Comparison of ENCODE assay signal across 9 mouse cellular contexts in the genomic region with DNA sequence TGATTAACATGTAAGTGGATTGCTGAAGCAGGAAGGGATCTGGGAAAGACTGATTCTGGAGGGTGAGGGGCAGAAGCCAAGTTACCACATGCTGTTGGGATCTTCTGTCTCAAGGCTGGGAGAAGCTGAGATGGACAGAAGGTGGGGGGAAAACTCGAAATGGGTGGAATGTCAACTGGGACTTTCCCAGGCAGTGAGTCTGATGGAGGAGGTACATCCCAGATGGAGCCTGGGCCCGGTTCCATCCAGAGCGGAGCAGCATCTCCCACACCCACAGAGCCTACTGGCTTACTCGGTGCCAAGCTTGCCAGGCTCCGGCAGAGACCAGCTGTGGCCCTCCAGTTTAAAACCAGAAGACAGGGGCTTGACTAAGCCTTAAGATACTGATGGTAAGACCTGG. TPM values are rescaled to one million over a fixed set of nuclear protein-coding genes. Genes with fewer than 3 reads are reported as not detected.
DNase-seq lines count a peak whose midpoint lies in the region; ATAC-seq lines count a peak whose summit lies in the region.
"Had no signal": no experiment of that assay in that cellular context is flagged by ENCODE, and none has a peak within 500 bp of the region (broad histone marks: within the 10 kb centered on the region; RNA-seq: fewer than 3 reads in every experiment).

No protein-coding gene starts in this region.

- no peaks in the 10 kb centered on the region for H3K27me3 ChIP-seq in kidney, embryonic 15.5 days
- no peaks in the 10 kb centered on the region for H3K27me3 ChIP-seq in intestine, embryonic 16.5 days (replicated peaks; ENCODE audit: control insufficient read depth, insufficient read depth, low read length)

- no peak overlapping the region for H3K4me3 ChIP-seq in kidney, embryonic 15.5 days (replicated peaks)
- H3K4me3 ChIP-seq in intestine, embryonic 16.5 days (ENCODE audit: low read length) = no peak overlapping the region

- WGBS in kidney, embryonic 15.5 days = 77% methylated on average over 5 of the region's 5 CpGs
- WGBS in intestine, embryonic 16.5 days = 68% methylated on average over 5 of the region's 5 CpGs

- no peak overlapping the region for H3K9ac ChIP-seq in kidney, embryonic 15.5 days
- H3K9ac ChIP-seq in intestine, embryonic 16.5 days (ENCODE audit: low read depth, low read length) = no peak overlapping the region

- no peaks in the 10 kb centered on the region for H3K9me3 ChIP-seq in kidney, embryonic 15.5 days (replicated peaks)
- no peaks in the 10 kb centered on the region for H3K9me3 ChIP-seq in intestine, embryonic 16.5 days (ENCODE audit: control insufficient read depth, low read length)

- no peak for ATAC-seq in kidney, embryonic 15.5 days (replicated peaks; ENCODE audit: low FRiP score)
- no peak for ATAC-seq in megakaryocyte, adult 5-6 weeks (ENCODE audit: poor library complexity, severe bottlenecking)
- ATAC-seq in intestine, embryonic 16.5 days = no peak

- peak; percentile 66 for DNase-seq in testis, postnatal 10 days (ENCODE audit: low spot score)
- DNase-seq in testis, postnatal 14 days (ENCODE audit: low spot score) = no peak
- DNase-seq in frontal cortex, postnatal 25 days (ENCODE audit: low spot score in 2 of 2) = peak; percentile 31 to 41
- peak; percentile 75 to 78 for DNase-seq in layer of hippocampus, postnatal 10 days (ENCODE audit: low spot score in 2 of 2)
- DNase-seq in right cerebral cortex, postnatal 10 days (ENCODE audit: low spot score in 2 of 2) = peak; percentile 85 to 91

- no peak overlapping the region for H3K27ac ChIP-seq in kidney, embryonic 15.5 days
- no peak overlapping the region for H3K27ac ChIP-seq in intestine, embryonic 16.5 days (ENCODE audit: low read length)

- peaks cover 19% of the 10 kb centered on the region for H3K36me3 ChIP-seq in kidney, embryonic 15.5 days
- H3K36me3 ChIP-seq in intestine, embryonic 16.5 days (ENCODE audit: control insufficient read depth, insufficient read depth, low read length) = no peaks in the 10 kb centered on the region

- H3K4me1 ChIP-seq in kidney, embryonic 15.5 days = peaks cover 11% of the 10 kb centered on the region
- no peaks in the 10 kb centered on the region; the same call in 1 of the 2 replicates for H3K4me1 ChIP-seq in intestine, embryonic 16.5 days (ENCODE audit: control insufficient read depth, insufficient read depth, low read length)

- H3K4me2 ChIP-seq in kidney, embryonic 15.5 days = no peak overlapping the region
- H3K4me2 ChIP-seq in intestine, embryonic 16.5 days (ENCODE audit: low read depth, low read length) = no peak overlapping the region

RNA-seq across cellular contexts. Expression of a gene that starts 33.4 kb away (rescaled TPM):
- total RNA-seq in layer of hippocampus, postnatal 10 days (2021) = not detected
- not detected in 2 replicates for polyA plus RNA-seq in kidney, embryonic 15.5 days (2015; fragmentation: Nextera tagmentation; extraction: Ambion mirVana)
- total RNA-seq in megakaryocyte, adult 5-6 weeks (2015) = 0.20 and 2.5 TPM in 2 replicates
- 0.88 and 1.5 TPM in 2 replicates for total RNA-seq in megakaryocyte, adult 5-6 weeks (2017)
- polyA plus RNA-seq in intestine, embryonic 16.5 days (2015; fragmentation: Nextera tagmentation; extraction: Ambion mirVana) = 0.06 TPM in 1 of 2 replicates, not detected in the other
- total RNA-seq: gastrocnemius, adult 8-10 months had no signal

RNA-seq across cellular contexts. Expression of a gene that starts 52.3 kb away (rescaled TPM):
- 10 to 100 TPM; 20.3 to 20.6 TPM for total RNA-seq in layer of hippocampus, postnatal 10 days (2021)
- 33.5 and 37.3 TPM in 2 replicates for polyA plus RNA-seq in kidney, embryonic 15.5 days (2015; fragmentation: Nextera tagmentation; extraction: Ambion mirVana)
- total RNA-seq in megakaryocyte, adult 5-6 weeks (2015) = 0.16 TPM in 1 of 2 replicates, not detected in the other
- total RNA-seq in megakaryocyte, adult 5-6 weeks (2017) = 0.77 and 2.1 TPM in 2 replicates
- polyA plus RNA-seq in intestine, embryonic 16.5 days (2015; fragmentation: Nextera tagmentation; extraction: Ambion mirVana) = 13.2 and 15.0 TPM in 2 replicates

RNA-seq across cellular contexts. Expression of a gene that starts 57.8 kb away (rescaled TPM):
- total RNA-seq in layer of hippocampus, postnatal 10 days (2021) = 1 to 10 TPM; 1.2 to 1.4 TPM
- polyA plus RNA-seq in kidney, embryonic 15.5 days (2015; fragmentation: Nextera tagmentation; extraction: Ambion mirVana) = 1.3 and 1.9 TPM in 2 replicates
- total RNA-seq in megakaryocyte, adult 5-6 weeks (2015) = 0.16 and 0.58 TPM in 2 replicates
- 0.33 and 0.61 TPM in 2 replicates for total RNA-seq in megakaryocyte, adult 5-6 weeks (2017)
- polyA plus RNA-seq in intestine, embryonic 16.5 days (2015; fragmentation: Nextera tagmentation; extraction: Ambion mirVana) = 0.75 TPM in 2 replicates

Comparison
In these comparisons a context has a peak if more than half of its experiments do, and no peak if none do; other contexts are left out.
1. RNA of a gene that starts 52.3 kb away (total RNA-seq): 20.3 to 20.6 TPM in layer of hippocampus, postnatal 10 days; 0.16 to 2.1 TPM in megakaryocyte, adult 5-6 weeks; every median in the first group is over 4 times any median in the second.